Mouse (Mus musculus): ENCODE results near the gene T.
A peak's percentile ranks its signal among the peaks of the same experiment; 100 is the strongest.

T gene

DNA sequence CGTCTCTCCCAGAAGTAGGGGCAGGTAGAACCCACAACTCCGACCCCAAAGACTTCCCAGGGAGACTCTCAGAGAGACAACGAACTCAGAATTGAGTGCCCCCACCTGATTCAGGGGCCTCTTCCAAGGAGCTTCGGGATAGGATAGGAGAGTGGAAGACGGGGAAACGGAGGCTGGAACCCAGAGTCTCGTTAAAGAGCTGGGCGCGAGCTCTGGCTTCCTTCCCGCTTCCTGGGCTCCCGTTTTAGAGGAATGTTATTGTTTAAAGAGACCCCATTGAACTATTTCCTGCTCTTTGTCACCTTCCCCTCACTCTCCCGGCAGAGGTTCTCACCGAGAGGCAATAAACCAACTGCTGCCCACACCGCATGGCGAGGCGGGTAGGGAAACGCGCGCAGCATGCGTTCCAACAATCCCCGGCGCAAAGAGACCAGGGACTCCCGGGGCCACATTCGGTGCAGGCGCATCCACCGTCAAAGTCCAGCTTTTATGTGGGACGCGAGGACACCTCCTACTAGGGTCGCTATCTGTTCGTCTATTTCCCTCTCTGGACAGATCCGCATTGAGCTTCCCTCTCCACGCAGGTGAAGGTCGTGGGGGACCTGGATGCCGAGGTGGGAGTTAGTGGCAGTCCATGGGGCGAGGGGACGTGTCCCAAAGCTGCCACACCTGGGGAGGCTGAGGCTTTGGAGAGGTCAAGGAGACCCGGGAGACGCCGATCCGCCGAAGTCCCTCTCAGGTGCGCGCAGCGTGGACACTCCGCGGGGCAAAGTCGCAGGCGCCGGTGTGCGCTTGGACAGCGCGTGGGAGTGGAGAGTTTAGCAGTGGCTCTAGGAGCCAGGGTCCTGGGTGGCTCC is 874 bp upstream of the T start:
- DNase-seq (ENCODE audit: low spot score) = no peak

DNA sequence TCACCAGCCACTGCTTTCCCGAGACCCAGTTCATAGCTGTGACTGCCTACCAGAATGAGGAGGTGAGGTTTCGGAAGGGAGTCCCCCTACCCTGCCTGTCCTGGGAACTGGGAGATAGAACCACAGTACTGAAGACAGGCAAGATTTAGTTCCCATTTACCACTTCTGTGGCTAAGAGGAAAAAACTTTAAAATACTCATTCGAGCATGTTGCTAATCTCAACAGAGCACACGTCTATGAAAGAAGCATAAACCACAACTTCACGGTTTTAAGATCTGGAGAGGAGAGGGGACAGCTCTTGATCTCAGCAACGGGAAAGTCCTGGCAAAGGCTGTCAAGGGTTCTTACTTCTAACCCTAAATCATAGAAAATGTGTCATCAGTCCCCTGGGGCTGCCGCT is 2.0 kb downstream of the T start:
- DNase-seq (ENCODE audit: low spot score) = no peak

DNA sequence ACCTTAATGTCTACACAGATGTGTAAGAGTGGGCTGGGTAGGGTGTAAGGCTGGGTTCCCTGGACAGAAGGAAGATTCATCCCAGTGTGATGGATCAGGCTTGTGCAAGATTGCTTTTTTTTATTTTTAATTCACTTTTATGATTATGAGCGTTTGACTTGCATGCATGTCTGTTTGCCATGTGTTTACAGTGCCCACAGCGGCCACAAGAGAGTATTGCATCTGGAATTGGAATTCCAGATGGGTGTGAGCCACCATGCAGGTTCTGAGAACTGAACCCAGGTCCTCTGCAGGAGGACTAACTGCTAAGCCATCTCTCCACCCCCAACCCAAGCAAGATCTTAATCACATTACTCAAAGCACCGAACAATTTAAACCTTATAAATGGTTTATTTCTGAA is 9.8 kb downstream of the T start:
- DNase-seq (ENCODE audit: low spot score) = no peak

DNA sequence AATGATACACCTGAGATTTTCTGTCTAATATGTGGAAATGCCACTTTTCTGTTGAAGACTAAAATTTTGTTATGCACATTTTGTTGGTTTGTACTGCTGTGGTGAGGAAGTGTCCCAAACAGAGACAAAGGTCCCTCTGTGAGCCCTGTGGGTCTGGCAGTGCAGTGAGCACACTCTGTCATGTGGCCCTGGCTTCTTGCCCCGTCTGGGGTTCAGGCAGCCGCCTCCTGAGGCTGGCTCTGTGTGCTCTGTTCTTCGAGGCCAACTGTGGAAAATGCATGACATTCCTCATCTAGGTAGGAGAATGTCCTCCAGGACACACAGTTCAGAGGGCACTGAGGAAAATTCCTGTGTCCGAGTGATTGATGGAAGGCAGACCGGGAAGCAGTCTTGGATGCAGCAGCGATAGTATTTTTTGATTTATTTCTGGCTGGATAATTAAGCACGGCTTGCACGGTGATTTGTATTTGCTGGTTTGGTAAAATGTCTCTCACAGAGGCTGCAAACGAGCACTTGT is 13.5 kb downstream of the T start:
- DNase-seq (ENCODE audit: low spot score) = no peak

DNA sequence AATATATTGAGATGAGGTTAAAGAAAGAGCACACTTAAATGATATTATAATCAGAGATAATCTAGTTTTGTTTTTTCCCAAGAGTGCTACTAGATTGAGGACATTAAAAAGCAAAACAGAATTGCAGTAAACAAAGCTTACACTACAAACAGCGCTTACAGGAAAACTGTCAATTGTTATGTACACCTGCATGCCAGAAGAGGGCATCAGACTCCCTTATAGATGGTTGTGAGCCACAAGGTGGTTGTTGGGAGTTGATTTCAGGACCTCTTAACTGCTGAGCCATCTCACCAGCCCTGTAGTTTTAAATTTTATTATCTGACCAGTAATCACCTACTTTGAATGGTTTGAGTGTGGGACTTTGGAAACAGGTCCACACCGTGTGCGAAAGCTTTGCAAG is 14.1 kb downstream of the T start:
- no peak for DNase-seq (ENCODE audit: low spot score)

DNA sequence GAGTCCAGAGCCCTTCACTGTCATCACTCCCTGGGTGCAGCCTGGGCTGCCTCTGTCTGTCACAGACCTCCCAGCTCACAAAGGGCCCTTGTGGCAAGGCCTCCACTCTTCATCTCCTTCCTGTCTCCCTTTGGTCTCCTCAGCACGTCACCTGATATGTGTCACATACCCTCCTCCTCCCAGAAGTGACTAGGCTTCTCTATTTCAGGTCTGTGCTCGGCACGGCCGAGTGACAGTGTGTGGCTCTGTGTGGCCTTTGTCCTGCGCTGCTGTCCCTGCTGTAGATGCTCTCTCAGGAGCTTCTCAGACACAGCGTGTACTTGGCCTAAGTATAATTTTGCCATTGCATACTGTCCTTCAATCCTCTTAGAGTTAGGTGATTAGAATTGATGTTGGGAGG is 21.0 kb downstream of the T start:
- no peak for DNase-seq (ENCODE audit: low spot score)

DNA sequence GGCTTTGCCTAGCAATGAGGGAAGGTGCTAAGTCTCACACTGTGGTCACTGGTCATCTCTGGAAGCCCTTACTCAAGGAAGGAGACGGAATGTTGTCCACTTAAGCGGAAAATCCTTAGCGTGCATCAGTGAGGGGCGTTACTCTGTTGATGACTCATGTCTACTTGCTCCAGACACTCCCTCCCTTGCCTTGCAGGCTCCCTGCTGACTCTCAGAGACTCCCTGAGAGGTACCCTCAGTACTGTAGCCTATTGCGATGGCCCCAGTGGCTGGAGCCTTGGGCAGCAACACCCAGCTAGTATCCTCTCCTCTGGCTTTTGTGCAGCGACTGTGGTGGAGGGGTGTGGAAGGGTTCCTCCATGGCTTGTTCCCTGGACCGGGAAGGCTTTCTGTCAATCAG is 21.4 kb downstream of the T start:
- DNase-seq (ENCODE audit: low spot score) = no peak

DNA sequence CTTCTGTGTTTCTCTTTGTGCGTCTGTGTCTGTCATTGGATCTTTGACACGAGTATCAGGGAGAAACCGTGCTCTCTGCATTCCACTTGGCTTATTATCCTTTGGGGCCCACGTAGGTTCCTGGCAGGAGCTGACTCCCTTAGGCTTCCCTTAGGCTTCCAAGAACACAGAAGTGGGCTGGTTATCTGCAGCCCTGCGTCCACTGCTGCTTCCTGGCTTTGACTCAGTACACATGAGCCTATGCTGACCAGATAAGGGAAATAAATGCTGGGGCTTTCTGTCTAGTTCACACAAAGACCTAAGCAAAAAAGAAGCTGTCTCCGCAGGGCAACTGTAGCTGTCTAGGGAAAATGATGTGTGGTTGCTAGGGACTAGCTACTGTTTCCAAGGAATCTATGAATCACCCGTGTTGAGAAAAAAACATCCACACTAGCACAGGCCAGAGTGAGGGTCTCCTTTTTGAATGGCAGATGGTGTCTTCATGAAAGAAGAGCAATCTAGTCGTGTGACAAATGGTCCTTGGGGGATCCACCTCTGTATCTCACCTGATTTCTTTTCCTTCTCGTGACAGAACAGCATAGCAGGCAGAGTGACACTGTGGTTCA is 22.7 kb downstream of the T start:
- DNase-seq (ENCODE audit: low spot score) = no peak

DNA sequence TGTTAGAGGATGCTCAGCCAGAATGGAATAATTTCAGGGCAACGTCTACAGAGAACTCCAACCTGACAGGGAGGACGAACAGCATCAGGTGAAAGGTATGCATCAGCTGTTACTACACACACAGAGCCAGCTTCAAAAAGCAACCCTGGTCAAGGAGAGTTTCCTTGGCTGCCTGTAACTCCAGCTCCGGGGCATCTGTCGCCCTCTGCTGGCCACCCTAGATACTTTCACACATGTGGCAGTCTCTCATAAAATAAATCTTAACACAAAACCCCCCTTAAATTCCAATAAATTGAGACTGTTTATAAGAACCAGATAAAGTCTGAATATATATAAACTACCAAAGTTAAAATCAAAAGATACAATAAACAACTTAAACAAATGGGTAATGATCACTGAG is 27.3 kb downstream of the T start:
- DNase-seq (ENCODE audit: low spot score) = no peak

DNA sequence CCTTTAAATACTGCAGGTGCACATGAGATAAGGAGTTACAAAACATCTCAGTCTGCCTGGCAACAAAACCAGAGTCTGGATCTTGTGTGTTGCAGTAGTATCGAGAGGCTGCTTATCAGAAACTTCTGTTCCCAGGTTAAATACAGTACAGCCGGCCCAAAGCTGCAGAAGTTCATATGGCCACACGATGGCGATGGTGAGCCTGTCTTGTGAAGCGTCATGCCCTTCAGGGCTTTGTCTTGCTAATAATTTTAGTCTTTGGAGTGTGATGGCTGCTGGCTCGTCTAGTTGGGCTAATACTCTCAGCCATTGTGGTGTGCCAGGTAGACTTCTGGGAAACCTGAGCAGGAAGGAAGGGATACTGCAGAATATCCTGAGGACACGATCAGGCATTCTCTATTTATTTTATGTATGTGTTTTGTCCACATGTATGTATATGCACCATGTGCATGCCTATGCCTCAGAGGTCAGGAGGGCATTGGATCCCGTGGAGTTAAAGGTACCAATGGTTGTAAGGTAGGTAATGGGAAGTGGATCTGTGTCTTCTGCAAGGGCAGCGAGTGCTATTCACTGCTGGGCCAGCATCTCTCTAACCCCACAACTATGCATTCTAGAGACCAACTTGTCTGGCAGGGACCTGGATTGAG is 29.4 kb downstream of the T start:
- DNase-seq (ENCODE audit: low spot score) = peak; percentile 32

DNA sequence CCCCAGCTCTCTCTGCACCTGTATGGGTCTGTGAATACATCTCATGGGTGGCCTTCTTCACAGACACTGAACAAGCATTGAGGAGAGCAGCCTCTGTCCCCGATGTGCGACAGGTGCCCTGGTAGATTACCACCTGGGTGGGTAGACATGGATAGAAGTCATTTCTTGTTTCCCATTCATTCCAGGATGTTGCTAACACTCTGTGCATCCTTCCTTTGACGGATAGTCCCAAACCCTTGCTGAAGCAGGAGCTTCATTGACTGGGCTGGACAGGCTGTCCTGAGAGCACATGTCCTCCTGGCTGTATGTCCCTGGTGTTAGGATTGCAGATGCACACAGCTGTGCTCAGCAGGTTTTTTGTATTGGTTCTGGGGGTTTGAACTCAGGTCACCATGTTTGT is 33.5 kb downstream of the T start:
- no peak for DNase-seq (ENCODE audit: low spot score)

DNA sequence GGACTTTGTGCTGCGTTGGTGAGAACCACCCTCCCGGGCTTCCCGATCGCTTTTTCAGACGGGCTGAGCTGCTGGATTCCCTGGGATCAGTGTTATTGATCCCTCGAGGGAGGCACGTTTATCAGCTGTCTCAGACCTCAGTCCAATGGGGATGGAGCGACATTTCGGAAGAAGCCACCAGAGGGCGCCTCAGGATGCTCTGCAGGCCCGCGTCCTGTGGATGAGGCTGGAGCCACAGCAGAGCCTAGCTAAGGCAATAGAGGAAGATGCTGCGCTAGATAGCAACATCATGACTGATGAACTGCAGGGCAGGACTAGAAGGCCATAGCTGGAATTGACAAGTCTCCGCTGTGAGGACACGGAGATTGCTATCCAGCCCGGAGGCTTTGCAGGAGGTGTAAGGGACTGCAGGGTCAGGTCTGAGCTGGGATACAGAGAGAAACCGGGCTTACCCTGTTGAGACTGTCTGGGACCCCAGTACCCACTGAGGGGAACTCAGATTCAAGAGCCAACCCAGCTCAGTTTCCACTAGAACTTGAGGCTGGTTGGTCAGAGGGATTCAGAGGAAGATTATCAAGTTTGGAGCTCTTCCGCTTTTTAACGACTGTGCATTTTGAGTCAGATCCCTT is 34.6 kb downstream of the T start:
- peak; percentile 33 for DNase-seq (ENCODE audit: low spot score)

DNA sequence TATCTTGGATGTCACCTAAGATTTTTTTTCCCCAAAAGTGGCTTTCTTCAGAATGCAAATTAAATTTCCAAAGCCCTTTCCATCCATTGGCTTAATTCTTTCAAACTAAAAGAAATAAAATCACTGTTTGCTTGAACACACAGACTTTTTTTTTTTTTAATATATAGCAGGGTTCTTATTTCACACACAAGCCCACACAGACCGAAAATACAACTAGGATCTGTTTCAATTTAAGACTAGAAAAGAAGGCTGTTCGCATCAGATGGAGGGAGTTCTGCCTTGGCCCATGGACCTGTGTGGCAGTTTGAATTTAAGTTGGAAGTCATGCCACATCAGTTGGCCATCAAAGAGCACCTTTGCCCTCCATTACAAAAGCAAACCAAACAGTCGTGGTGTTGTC is 44.3 kb downstream of the T start:
- DNase-seq (ENCODE audit: low spot score) = no peak

DNA sequence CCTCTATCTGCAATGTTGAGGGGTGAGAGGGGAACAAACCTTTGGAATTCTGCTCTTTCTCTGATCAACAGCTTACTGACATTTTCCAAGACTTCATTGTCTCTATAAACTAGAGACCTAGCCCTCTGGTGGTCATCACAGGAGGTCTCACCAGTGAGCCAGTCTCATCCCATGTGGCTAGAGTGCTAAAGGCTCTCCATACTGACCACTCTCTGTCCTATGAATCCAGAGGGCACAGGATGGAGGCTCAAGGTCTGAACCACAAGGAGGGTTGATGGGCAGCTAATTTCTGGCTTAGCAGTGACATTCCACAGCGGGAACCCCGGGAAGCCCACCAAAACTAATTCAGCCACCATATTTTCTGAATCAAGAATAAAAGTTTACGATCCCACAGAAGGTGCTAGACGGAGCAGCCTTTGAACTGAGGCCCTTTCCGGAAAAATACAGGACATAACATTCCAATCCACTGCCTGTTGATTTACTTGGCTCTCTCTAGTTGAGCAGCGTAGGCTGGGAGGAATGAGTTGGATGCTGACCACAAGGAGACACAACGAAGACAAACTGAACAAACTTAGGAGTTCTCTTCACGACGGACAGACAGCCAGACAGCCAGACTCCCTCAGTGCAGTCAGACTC is 45.4 kb downstream of the T start:
- DNase-seq (ENCODE audit: low spot score) = no peak

DNA sequence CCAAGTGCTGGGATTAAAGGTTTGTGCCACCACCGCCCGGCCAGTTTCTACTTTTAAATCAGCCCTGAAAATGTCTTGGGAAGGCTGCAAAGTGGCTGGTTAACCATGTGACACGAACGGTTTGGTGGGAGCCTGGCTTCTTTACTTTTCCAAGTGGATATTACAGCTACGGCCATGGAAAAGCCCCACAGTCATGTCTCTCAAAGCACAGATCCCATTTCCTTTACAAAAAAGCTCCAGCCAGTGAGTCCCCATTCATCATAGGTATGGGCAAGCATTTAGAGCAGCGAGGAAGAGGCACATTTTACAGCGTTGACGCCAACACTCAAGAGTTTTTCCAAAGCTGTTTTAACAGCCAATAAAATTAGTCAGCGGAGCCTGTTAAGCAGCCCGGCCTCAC is 47.6 kb downstream of the T start:
- no peak for DNase-seq (ENCODE audit: low spot score)

DNA sequence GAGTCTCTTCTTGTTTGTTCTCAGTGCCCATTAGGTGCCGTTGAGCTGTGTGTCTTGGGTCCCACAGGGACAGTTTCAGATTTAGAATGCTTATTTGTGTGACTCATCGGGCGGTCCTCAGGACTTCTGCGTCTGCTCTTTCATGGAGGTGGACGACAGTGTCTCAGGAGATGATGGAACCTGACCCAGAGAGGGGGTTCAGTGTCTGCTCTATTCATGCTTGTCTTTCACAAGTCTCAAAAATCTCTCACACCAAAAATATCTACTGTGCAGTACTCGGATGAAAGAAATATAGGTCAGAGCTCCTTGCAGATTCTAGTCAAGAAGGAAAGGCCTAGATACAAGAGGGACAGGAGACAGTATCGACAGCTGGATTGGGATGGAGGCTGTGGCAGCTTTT is 48.7 kb downstream of the T start:
- no peak for DNase-seq (ENCODE audit: low spot score)

DNA sequence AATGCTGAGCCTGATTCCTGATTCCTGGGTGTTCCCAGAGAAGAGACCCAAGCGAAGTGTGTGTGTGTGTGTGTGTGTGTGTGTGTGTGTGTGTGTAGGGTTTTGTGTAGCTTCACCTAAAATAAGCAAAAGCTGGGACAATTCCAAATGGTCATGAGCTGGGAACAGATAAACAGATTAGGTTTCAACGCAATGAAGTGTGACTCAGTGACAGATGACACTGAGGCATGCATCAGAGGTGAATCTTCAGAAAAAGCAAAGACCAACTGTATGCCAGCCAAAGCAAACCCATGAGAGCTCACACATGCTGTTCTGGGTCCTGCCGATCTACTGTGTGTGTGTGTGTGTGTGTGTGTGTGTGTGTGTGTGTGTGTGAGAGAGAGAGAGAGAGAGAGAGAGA is 50.0 kb downstream of the T start:
- DNase-seq (ENCODE audit: low spot score) = no peak

DNA sequence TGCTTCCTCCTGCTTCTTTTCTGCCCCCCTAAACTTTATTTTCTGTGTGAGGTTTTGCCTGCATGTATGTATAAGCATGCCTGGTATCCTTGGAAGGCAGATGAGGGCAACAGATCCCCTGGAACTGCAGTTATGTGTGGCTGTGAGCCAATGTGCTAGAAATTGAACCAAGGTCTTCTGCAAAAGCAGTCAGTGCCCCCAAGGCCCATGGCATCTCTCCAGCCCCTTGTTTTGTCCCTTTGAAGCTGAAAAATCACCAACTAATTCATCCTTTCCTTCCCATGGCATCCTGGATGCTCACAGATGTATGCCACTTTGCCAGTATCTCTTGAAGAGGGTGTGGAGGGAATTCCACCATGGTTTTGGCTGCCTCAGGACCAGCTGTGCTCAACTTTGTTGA is 50.9 kb downstream of the T start:
- DNase-seq (ENCODE audit: low spot score) = no peak

DNA sequence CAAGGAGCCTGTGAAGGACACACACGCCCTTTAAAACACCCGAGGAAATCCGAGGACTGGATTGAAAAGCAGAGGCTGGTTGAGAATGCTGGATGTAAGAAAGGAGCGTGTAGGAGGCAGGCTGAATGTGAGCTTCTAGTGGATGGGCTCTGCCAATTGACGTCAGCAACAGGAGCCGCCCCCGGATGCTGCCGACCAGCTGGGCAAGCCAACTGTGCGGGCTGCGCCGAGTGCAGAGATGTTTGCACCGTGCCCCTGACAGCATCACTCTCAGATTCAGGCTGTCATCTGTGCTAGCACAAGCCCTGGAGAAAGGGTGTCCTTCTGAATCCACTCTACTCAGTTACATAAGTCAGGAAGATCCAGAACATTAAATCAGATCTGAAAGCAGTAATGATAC is 53.6 kb downstream of the T start:
- peak; percentile 7 for DNase-seq (ENCODE audit: low spot score)

DNA sequence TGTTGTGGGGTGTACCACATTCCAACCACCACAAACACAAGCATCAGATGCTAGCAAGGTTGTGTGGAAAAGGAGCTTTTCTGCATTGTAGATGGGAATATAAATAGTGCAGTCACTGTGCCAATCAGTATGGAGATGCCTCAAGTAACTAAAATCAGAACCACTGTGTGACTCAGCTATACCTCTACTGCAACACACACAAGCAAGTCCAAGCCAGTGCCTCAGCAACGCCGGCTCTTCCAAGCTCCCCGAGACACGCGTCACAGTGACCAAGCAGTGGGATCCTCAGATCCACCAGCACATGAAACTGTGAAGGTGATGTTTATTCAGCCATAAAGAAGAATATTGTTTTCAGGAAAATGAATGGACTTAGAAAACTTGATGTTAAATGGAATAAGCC is 56.7 kb downstream of the T start:
- DNase-seq (ENCODE audit: low spot score) = no peak

Measured in lung, postnatal 25 days (tissue).